Mouse (Mus musculus) neutrophil, adult 65 days (primary cell): ENCODE measurements around the gene Gm45785. TPM values are rescaled to one million over a fixed set of nuclear protein-coding genes. Genes with fewer than 3 reads are reported as not detected.

ENCODE experiments used
- total RNA-seq: library from RNA; stranded (reverse); gene quantifications from 2 replicates; pipeline ENCODE4 v1.2.4, GENCODE M21; 2023

Gene Gm45785
- not detected in 2 replicates for total RNA-seq

DNA sequence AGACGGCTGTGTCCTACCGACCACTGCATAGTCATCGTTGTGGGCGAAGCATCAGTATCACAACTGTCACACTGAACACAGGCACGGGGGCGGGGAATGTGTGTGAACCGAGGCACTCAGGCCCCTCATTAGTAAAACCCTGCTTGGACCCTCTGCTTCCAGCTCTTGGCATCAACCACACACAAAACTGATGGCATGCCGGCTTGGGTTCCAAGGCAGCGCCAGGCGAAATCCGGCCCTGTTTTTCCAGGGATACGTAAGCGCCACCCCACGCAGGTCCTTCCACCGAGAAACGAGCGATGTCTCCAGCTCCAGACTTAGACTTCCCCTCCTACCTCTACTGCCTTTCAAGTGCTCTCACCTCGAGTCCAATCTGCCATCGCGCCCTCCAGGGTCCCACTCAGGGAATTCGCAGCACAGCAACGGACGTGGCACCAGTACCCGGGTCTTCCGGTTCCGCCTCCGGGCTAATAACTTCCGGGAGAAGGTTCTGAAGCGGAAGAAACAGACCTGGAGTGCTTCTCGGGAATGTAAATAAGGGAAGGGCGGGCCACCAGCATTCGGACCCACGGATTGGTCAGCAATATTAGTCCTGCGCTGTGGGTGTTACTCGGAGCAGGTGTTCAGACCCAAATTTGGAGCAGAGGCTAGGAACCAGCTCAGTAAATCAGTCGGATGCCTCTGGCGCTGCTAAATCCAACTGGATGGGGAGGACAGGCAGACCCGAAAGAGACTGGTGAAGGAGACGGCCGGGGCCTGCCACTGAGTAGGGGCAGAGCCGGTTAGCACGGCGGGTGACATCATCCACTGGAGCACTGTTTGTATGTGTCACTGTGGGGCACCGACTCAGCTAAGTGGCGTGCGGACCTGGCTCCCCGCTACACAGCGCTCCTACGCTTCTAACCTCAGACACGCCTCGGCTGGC, at the start of gene Gm45785:
Gene Gm45785, minus strand, starts transcription at position 472 of the 925 bp plus-strand sequence.

DNA sequence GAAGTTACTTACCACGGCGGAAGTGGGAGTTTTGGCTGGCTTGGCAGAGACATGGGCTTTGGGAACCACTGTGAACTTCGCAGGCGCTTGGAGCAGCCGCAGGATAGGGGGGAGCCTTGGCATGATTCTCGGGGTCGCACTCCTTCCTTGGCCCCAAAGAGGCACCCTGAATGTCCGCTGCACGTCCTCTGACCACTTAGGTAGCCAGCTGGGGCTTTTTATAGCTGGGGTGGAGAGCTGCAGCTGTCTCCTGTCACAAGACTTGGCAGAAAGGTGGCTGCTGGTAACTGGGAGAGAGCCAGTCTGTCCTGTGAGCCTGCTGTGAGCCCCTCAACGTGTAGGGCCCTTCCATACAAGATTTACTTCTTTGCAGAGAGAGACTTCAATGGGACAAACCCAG, 44.1 kb upstream of the Gm45785 start, which contains the start of gene Cox8b:
Gene Cox8b, minus strand, starts transcription at position 227 of the 400 bp plus-strand sequence.

DNA sequence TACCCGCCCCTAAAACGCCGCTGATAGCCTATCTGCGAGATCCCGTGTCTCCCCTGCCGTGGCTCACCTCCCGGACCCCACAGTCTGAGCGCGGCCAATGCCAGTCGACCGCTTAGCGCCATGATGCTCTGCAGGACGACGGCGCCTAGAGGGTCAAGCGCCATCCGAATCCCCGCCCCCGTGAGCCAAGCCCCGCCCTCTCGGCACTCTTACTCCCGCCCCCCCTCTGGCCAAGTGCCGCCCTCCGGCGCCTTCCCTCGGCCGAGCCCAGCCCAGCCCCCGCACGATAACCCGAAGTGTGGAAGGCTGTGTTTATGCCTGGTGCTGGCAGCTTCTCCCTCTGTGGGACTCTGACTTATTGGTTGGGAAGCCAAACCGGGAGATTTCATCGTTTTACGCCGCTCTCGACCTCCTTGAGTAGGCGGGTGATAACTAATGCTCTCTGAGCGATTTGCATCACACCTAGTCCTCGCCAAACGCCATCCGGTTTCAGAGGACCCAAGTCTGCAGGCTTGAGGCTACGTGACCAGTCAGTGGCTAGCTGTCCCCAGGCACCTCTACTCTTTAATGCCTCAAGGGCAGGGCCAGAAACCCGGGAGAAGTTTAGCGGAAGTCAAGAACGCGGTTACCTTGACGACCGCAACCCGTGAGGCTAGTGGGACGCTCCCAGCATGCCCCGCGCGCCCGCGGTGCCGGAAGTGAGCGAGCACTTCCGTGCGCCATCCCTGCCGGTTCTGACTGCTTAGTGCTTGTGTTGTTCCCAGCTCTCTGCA, 25.8 kb upstream of the Gm45785 start, which contains the start of the genes Psmd13 and Sirt3:
Gene Psmd13, plus strand, starts transcription at position 273 of the 773 bp plus-strand sequence.
Gene Sirt3, minus strand, starts transcription at position 614 of the 773 bp plus-strand sequence.

DNA sequence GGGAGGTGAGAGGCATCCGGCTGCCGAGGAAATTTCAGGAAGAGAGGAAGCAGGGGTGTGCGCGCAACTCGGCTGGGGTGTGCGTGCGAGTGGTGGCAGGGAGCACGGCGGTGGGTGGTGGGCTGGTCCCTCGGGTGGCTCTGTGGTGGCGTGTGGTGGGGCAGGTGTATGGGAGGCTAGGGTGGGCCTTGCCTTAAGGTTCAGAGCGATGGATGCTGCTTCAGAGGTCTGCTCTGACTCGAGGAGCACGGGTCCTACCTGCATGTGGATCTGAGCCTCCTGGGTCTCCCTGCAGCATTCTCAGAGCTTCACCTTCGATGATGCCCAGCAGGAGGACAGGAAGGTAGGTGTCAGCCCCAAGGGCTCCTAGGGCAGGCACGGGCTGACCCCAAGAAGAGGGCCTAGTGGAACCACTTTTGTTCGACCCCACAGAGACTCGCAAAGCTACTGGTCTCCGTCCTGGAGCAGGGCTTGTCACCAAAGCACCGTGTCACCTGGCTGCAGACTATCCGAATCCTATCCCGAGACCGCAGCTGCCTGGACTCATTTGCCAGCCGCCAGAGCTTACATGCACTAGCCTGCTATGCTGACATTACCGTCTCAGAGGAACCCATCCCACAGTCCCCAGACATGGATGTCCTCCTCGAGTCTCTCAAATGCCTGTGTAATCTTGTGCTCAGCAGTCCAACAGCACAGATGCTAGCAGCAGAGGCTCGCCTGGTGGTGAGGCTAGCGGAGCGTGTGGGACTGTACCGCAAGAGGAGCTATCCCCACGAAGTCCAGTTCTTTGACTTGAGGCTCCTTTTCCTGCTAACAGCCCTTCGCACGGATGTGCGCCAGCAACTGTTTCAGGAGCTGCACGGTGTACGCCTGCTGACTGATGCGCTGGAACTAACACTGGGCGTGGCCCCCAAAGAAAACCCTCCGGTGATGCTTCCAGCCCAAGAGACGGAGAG, 1.7 kb upstream of the Gm45785 start, which contains the start of gene Bet1l:
Gene Bet1l, minus strand, starts transcription at position 28 of the 956 bp plus-strand sequence.

DNA sequence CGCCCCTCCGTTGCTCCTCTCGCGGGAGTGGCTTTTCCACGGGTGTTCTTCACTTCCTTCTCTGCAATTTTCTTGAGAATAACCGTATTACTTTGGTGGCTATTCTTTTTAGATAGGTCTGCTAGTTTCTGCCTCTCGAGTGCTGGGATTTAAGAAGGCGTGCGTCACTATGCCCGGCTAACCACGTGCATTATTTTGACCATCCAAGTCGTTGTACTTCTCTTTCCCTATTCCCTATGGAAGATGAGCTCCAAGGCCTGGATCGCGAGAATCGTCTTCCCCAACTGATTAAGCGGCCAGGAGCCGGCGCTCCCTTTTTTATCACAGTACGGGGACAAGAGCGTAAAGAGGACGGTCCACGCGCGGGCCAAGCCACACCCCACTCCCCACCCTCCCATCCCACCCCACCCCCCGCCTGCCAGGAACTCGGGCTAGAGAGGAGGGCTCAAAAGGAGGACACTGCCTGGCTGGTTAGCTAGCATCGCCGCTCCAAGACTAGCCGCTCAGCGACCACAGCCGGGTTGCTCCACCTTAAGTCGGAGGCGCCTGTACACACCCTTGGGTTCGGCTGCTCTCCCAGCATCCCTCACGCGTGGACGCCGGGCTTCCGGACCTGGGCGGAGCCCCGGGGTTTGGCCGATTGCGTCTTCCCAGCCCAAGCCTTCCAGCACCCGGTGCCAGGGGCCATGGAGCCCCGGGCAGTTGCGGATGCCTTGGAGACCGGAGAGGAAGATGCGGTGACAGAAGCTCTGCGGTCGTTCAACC, 836 bp upstream of the Gm45785 start, which contains the start of gene Ric8a:
Gene Ric8a, plus strand, starts transcription at position 173 of the 765 bp plus-strand sequence.

DNA sequence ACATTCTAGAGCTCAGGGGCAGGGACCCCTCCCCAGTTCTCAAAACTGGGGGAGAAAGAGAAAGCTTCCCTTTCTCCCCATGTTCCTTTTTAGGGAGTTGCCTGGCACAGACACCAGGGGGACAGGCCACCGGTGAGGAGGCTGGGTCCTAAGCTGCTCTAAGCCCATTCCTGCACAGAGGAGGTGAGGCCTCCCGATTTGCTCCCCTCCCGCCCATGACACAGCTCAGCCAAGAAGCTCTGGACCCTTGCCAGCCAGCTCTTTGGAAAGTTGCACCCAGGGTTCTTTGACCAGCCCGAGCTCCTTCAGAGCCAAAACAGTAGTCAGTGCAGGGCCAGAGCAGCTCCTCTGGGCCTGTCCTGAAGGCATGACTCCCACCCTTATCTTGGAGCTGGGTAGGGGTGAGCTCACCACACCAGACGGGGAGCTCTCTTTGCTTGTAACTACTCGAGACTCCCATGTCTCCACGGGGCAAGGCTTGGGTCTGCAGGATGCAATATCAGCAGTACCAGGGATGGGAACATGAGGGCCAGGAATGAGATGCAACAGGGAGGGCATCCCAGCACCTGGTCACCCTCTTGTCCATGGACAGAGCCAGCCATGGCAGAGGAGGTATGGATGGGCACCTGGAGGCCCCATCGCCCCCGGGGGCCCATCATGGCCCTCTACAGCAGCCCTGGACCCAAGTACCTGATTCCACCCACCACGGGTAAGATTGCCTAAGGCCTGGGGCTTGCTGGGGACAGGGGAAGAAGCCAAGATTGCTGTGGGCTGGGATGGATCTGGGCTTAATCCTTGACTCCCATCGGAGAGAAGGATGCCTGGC, 8.2 kb downstream of the Gm45785 start, which contains the start of gene Odf3:
Gene Odf3, plus strand, starts transcription at position 51 of the 826 bp plus-strand sequence.

DNA sequence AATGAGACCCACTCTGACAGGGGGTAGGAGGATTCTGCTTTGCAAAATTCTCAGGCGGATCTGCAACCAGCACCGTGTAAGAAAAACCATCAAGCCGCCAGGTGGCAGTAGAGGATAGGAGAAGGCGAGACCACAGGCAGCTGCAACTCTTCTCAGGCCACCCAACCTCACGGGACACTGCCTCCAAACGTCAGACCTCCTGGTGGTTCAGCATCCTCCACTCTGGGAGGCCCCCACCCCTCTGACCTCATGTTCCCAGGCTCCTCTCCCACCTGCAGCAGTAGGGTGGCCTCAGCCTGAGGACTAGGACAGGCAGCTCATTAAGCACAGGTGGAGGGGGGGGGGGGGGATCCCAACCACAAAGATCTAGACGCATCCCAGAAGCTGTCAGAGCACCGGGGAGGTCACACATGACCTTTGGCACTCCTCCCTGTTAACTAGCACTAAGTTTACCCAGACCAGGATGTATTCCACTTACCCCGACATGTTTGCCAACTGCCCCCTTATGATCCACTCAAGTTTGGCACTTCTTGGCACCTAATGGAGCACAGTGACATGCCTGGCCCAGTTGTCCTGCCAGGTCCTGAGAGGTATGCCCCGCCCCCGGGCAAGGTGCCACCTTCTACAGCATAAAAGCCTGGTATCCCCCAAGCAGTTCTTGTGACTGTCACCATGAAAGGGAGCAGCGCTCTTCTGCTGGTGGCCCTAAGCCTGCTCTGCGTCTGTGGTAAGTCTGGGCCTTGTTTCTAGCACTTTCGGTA, 11.0 kb downstream of the Gm45785 start, which contains the start of gene Scgb1c1:
Gene Scgb1c1, plus strand, starts transcription at position 643 of the 761 bp plus-strand sequence.

DNA sequence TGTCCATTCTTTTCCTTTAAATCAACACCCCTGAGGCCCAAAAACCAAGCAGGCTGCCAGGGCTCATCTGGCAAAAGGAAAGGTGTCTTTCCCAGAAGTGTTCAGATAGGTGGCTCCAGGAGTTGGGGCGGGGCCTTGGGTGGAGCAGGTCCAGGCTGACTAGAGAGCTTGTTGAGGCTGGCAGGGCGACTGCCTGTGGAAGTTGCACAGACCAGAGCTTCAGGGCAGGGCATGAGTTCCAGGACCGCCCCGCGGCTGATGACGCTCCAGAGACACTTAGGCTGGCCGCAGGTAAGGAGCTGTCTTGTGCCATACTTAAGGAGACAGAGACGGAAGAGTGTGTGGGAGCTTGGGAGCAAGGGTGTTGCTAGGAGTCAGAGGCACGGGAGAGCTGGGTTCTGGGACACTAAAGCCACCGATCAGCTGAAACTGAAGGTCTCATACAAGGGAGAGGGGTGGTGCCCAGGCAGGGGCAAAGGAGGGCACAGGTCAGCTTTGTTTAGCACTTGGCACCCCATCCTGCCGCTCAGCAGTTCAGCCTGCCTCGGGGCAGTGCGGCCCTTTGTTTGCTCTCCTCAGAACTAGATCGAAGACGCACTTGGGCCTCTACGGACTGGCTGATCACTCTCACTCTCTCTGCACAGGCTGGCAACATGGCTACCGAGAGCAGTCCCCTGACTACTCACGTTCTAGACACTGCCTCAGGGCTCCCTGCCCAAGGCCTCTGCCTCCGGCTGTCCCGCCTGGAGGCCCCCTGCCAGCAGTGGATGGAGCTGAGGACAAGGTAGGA, 21.0 kb downstream of the Gm45785 start, which contains the start of gene Urah:
Gene Urah, plus strand, starts transcription at position 51 of the 790 bp plus-strand sequence.

DNA sequence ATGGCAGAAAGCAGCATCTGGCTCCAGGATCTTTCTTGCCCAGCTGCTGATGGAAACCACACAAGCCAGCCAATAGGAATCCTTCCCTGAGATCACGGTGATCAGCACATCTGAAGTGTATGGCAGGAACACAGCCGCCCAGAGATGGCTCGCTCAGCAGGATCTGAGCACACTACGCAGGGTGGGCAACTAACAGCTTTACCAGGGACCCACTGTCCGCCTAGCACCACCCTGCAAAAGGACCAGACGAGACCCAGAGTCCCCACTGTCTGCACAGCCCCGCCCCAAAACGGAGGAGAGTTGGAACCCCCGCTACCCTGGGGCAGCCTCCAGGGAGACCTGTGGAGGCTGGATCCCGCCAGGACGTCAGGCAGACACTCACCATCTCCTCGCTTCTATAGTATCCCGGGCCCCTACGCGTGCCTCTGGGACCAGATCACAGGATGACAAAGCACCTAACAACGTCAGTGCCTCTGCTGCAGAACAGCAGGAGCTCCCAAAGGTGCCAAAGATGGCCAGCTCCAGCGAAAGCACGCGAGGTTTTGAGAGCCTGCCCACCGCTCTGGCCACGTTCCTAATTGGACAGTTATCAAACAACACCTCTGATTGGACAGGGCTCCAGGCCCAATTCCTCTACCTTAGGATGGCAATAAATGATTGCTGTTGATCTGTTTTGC, 34.3 kb downstream of the Gm45785 start, which contains the start of gene Zfp941:
Gene Zfp941, minus strand, starts transcription at position 526 of the 677 bp plus-strand sequence.

DNA sequence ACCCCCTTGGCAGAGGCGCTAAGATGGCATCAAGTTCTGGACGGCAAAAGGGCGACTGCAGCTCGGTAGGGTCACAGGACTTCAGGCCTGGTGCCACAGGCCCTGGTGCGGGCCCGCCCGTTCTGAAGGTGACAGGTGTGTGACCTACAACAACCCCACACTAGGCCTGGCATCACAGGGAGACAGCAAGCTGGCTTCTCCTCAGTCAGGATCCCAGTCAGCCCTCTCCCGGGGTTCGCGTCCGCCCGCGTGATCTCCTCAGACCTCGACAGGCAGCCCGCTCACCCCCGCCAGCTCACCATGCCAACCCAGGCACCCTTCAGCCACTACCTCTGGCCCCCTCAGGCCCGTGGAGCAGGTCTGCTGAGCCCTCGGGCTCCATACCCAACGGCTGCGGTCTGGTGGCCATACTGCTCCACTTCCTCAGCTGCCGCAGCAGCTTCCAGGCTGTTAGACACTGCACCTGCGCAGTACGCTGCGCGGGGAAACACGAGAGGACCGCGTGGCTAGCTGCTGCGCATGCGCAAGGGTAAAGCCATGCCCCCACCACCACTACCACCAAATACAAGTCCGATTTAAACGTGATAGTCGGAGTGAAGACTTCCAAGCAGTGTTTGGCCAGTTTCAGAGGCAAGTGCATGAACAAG, 68.6 kb downstream of the Gm45785 start, which contains the start of gene Syce1:
Gene Syce1, minus strand, starts transcription at position 447 of the 647 bp plus-strand sequence.

Other genes starting within 250 kb of the Gm45785 start
- not detected in 2 replicates for gene Olfr61, start 227.4 kb downstream of the Gm45785 start, total RNA-seq
- not detected in 2 replicates for gene Olfr53, start 209.9 kb downstream of the Gm45785 start, total RNA-seq
- not detected in 2 replicates for gene Olfr539, start 196.4 kb downstream of the Gm45785 start, total RNA-seq
- gene Olfr45, start 174.4 kb downstream of the Gm45785 start, total RNA-seq = 0.13 TPM in 1 of 2 replicates, not detected in the other
- not detected in 2 replicates for gene Olfr541, start 159.1 kb downstream of the Gm45785 start, total RNA-seq
- gene Cyp2e1, start 92.6 kb downstream of the Gm45785 start, total RNA-seq = not detected in 2 replicates
- gene Syce1, start 68.5 kb downstream of the Gm45785 start, total RNA-seq = not detected in 2 replicates
- gene Zfp941, start 34.2 kb downstream of the Gm45785 start, total RNA-seq = not detected in 2 replicates
- not detected in 2 replicates for gene Urah, start 21.3 kb downstream of the Gm45785 start, total RNA-seq
- not detected in 2 replicates for gene Scgb1c1, start 10.8 kb downstream of the Gm45785 start, total RNA-seq
- gene Odf3, start 8.5 kb downstream of the Gm45785 start, total RNA-seq = not detected in 2 replicates
- 98.6 and 113 TPM in 2 replicates for gene Ric8a, start 626 bp upstream of the Gm45785 start, total RNA-seq
- 21.7 and 27.0 TPM in 2 replicates for gene Bet1l, start 1.2 kb upstream of the Gm45785 start, total RNA-seq
- 110 and 137 TPM in 2 replicates for gene Psmd13, start 25.6 kb upstream of the Gm45785 start, total RNA-seq
- gene Sirt3, start 26.0 kb upstream of the Gm45785 start, total RNA-seq = 7.0 and 7.2 TPM in 2 replicates
- not detected in 2 replicates for gene Cox8b, start 44.1 kb upstream of the Gm45785 start, total RNA-seq
- gene Nlrp6, start 64.6 kb upstream of the Gm45785 start, total RNA-seq = not detected in 2 replicates
- gene Pgghg, start 85.1 kb upstream of the Gm45785 start, total RNA-seq = 19.6 and 25.0 TPM in 2 replicates
- 0.73 and 1.7 TPM in 2 replicates for gene Ifitm5, start 94.0 kb upstream of the Gm45785 start, total RNA-seq
- not detected in 2 replicates for gene Gm45717, start 99.6 kb upstream of the Gm45785 start, total RNA-seq
- 357 and 529 TPM in 2 replicates for gene Ifitm2, start 99.7 kb upstream of the Gm45785 start, total RNA-seq
- gene Ifitm1, start 110.9 kb upstream of the Gm45785 start, total RNA-seq = 416 and 495 TPM in 2 replicates
- 381 and 488 TPM in 2 replicates for gene Ifitm3, start 154.4 kb upstream of the Gm45785 start, total RNA-seq
- gene Ifitm6, start 161.6 kb upstream of the Gm45785 start, total RNA-seq = 593 and 1,068 TPM in 2 replicates
- not detected in 2 replicates for gene Gm17387, start 172.8 kb upstream of the Gm45785 start, total RNA-seq
- 0.34 and 0.82 TPM in 2 replicates for gene B4galnt4, start 204.8 kb upstream of the Gm45785 start, total RNA-seq
- 2.4 and 2.6 TPM in 2 replicates for gene Pkp3, start 221.9 kb upstream of the Gm45785 start, total RNA-seq
- 4.4 and 5.0 TPM in 2 replicates for gene Sigirr, start 244.2 kb upstream of the Gm45785 start, total RNA-seq